Mouse (Mus musculus) mesoderm, embryonic 11.5 days (tissue): ENCODE measurements around the gene Rab11fip5.

ENCODE experiments used
- DNase-seq: peaks from one replicate; pipeline ENCODE4 v3.0.0-alpha.2; 2012; ENCODE audit warnings: low read depth, low spot score

The Rab11fip5 gene

GRCm38 (mm10) chr6:85373066-85373860 lies 1.2 kb downstream of the Rab11fip5 start:
- DNase-seq, result no peak

- DNase-seq, result no peak
Measured at GRCm38 (mm10) chr6:85372496-85372895, 1.9 kb downstream of the Rab11fip5 start.

DNA sequence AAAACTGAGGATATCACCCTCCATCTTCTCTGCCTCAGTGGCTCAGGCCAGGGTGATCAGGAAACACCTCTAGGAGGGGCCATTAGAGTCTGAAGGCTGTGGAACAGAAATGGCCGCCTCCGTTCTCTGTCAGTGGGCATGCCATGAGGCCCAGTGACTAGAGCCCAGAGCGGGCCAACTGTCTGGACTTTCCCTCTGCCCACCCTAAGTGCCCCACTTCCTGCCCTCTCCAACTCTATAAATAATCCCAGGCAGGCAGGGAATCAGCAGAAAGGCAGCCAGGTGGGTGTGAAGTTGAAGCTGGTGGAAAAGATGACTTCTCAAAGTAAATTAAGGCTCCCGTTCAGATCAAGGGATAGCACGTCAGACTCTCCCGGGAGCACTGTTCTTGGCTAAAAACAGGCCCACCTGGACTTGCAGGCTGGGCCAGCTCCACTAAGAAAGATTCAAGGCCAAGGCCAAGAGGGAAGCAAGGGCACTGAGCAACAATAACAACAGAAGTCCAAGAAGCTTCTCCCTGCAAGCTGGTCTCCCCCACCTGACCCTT lies 2.5 kb downstream of the Rab11fip5 start:
- no peak for DNase-seq

- no peak for DNase-seq
Measured at GRCm38 (mm10) chr6:85370666-85371430, 3.6 kb downstream of the Rab11fip5 start.

GRCm38 (mm10) chr6:85370041-85370440 lies 4.4 kb downstream of the Rab11fip5 start:
- no peak for DNase-seq

GRCm38 (mm10) chr6:85369181-85369860 lies 5.1 kb downstream of the Rab11fip5 start:
- DNase-seq, result no peak

GRCm38 (mm10) chr6:85368722-85369121 lies 5.7 kb downstream of the Rab11fip5 start:
- DNase-seq, result no peak

GRCm38 (mm10) chr6:85368166-85368565 lies 6.3 kb downstream of the Rab11fip5 start:
- no peak for DNase-seq

DNA sequence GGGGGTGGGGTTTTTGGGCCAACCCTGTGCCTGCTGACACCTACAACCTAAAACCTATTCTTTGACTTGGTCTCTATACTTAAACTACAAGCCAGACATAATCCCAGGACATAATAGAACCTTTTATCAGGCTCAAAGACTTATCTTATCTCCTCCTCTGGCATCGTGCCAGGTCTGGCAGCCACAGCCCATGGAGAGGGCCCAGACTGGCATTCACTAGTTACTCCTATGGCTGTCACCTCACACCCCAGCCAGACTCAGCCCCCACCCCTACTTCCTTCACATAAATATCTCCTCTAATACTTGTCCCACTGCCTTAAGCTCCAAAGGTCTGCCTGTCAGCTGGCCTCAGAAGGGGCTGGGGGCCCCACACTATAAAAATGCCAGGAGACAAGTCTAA lies 8.0 kb downstream of the Rab11fip5 start:
- no peak for DNase-seq

DNA sequence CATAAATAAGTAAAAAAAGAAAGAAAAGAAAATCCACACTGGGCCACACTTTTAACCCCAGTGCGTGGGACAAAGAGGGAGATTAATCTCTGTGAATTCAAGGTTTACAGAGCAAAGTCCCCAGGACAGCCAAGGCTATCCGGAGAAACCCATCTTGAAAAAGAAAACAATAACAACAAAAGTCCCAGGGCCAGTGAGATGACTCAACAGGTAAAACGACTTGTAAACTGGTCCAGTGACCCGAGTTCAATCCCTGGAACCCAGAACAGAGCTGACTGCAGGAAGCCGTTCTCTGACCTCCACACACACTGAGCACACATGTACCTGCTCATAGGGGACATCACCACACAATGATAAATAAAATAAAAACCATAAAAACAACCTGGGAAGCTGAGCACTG lies 10.0 kb downstream of the Rab11fip5 start:
- no peak for DNase-seq

DNA sequence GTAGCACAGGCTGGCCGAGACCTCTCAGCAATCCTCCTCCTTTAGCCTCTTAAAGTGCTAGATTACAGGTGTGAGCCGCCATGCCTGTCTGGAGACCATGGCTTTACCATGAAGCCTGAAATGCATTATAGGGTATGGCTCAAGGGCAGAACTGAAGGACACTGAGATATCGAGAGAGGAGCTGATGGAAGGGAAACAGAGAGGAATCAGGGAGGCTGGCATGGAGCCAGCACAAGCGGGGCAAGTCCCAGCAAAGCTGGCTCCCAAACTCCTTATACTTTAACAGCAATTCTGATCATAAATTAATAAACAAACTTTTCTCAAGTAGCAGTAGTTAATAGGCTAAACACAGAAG lies 10.6 kb downstream of the Rab11fip5 start:
- DNase-seq, result no peak

DNA sequence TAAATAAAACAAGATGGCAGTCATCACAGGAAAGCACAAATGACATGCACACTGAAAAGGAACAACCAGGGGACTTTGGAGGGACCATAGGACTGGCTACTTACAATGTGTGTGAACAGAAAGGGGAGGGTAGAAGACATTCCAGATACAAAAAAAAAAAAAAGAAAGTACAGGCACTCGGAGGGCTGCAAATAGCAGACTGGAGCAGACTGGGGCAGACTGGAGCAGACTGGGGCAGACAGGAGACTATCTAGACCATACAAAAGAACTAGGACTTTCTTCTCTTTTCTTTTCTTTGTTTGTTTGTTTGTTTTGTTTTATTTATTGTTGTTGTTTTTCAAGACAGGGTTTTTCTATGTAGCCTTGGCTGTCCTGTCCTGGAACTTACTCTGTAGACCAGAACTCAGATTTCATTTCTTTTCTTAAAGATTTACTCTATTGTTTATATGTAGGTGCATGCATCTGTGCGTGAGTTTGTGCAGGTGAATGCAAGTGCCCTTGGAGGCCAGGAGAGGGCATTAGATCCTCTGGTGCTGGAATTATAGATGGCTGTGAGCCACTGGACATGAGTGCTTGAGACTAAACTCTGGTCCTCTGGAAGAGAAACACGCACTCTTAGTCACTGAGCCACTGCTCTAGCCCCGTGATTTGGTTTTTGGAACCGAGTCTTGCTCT lies 11.1 kb downstream of the Rab11fip5 start:
- no peak for DNase-seq

DNA sequence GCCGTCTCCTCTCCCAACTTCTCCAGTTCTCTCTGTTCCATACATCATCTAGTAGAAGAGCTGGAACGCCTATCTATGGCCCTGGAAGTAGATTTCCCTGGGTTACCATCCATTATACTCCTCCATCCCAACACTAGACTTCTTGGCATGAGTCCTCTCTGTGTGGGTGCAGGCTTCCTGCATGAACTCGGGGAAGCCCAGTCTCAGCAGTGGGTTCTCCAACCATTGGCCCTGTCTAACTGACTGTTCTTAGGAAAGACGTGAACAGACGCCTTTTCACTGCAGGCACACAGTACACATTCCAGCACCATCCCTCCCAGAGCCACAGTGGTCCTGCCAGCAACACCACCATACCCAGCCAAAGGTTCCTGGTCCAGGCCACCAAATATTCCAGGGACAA lies 11.8 kb downstream of the Rab11fip5 start:
- DNase-seq, result no peak

DNA sequence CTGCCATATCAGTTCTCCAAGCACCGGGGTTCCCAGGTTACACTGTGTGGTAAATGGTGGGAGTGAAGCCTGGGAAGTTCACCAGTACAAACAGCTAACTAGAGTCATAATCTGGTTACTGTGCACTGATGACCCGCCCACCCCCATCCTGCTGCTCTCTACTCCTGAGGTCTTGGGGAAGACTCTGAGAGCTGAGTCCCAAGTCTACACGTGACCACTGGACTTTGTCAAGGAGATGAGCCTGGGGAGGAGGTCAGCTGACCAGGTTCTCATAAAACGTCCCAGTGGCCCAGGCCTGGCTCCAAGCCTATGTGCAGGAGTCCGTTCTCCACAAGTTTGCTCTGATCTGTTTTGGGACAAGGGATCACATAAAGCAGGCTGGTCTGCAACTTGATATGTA lies 14.1 kb downstream of the Rab11fip5 start:
- no peak for DNase-seq

- no peak for DNase-seq
Measured at GRCm38 (mm10) chr6:85358877-85359276, 15.6 kb downstream of the Rab11fip5 start.

GRCm38 (mm10) chr6:85356682-85357465 lies 17.6 kb downstream of the Rab11fip5 start:
- no peak for DNase-seq

GRCm38 (mm10) chr6:85355753-85356152 lies 18.7 kb downstream of the Rab11fip5 start:
- DNase-seq, result no peak

DNA sequence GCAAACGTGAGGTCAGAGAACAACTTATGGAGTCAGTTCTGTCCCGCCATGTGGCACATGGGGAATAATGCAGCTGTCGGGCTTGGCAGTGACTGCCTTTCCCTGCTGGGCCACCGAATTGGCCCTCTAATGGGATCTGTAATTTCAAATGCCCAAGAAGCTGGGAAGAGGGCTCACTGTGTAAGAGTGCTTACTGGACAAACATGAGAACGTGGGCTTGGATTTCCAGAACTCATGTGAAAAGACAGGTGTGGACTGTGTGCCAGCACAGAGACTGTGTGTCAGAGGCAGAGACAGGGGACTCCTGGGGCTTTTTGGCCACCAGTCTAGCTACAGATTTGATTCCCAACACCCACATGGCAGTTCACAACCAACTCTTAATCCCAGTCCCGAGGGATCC lies 19.7 kb downstream of the Rab11fip5 start:
- no peak for DNase-seq

DNA sequence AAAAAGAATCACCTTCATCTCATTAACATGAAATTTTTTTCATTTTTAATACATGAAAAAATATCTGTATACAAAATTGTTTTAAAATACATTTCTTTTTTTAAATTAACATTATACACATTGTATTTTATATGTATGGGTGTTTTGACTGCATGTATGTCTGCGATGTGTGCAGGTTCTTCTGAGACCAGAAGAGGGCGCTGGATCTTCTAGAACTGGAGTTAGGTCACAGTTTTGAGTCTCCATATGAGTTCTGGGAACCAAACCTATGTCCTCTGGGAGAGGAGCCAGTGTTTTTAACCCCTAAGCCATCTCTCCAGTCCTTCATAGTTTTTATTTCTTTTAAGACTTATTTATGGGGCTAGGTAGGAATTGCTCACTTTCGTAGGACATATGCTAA lies 20.7 kb downstream of the Rab11fip5 start:
- no peak for DNase-seq

DNA sequence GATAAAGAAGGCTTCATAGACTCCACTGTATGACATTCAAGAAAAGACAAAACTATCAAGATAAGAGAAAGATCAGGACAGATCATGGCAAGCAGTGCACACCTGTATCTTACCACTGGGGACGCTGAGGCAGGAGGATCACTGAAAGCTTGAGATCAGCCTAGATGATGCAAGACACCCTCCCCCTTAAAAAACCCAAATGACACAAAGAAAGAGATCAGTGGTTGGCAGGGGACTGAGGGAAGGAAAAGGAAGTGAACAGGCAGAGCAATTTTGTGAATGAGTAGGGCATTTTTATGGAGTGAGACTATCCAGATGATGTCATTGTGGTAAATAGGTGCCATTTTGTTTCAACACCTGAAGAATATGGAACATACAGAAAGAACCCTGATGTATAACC lies 24.3 kb downstream of the Rab11fip5 start:
- DNase-seq, result no peak

GRCm38 (mm10) chr6:85349246-85349645 lies 25.2 kb downstream of the Rab11fip5 start:
- no peak for DNase-seq
